Mouse (Mus musculus): ENCODE measurements around the gene Pde5a. TPM values are rescaled to one million over a fixed set of nuclear protein-coding genes. Genes with fewer than 3 reads are reported as not detected.

The Pde5a gene
- polyA plus RNA-seq (2015; fragmentation: Nextera tagmentation; extraction: Ambion mirVana), result 0.69 and 0.83 TPM in 2 replicates

GRCm38 (mm10) chr3:122728852-122729600, at the start of gene Pde5a:
TSS of gene Pde5a (plus strand) at chr3:122728947.
- under 1% methylated on average over 49 of the region's 49 CpGs for WGBS (ENCODE audit: insufficient replicate concordance)
- no peaks in the 10 kb centered on the region for H3K4me1 ChIP-seq (ENCODE audit: control insufficient read depth, low read depth, low read length)

GRCm38 (mm10) chr3:122680851-122681250, 47.9 kb upstream of the Pde5a start:
- 67% methylated on average over 3 of the region's 3 CpGs for WGBS (ENCODE audit: insufficient replicate concordance)
- no peak overlapping the region for H3K4me2 ChIP-seq (ENCODE audit: low read depth, low read length)
- no peak overlapping the region for H3K9ac ChIP-seq (ENCODE audit: low read depth, low read length)
- no peak for ATAC-seq (ENCODE audit: low read depth)
- no peak overlapping the region for H3K4me3 ChIP-seq (ENCODE audit: low read depth, low read length)
- no peaks in the 10 kb centered on the region for H3K4me1 ChIP-seq (ENCODE audit: control insufficient read depth, low read depth, low read length)
- H3K36me3 ChIP-seq (ENCODE audit: control insufficient read depth, insufficient read depth), result no peaks in the 10 kb centered on the region
- no peaks in the 10 kb centered on the region; the same call in 1 of the 2 replicates for H3K9me3 ChIP-seq (replicated peaks; ENCODE audit: control insufficient read depth, low read length)
- no peaks in the 10 kb centered on the region for H3K27me3 ChIP-seq (ENCODE audit: control insufficient read depth, insufficient read depth, low read depth, low read length)
- no peak overlapping the region for H3K27ac ChIP-seq (ENCODE audit: low read length)

More at GRCm38 (mm10) chr3:122728852-122729600, at the start of gene Pde5a:
- no peaks in the 10 kb centered on the region for H3K9me3 ChIP-seq (replicated peaks; ENCODE audit: control insufficient read depth, low read length)
- peak within 1 kb of the TSS; percentile 34; the same call in 1 of the 2 replicates for H3K27ac ChIP-seq (ENCODE audit: low read length)
- H3K36me3 ChIP-seq (ENCODE audit: control insufficient read depth, insufficient read depth), result no peaks in the 10 kb centered on the region
- H3K4me2 ChIP-seq (ENCODE audit: low read depth, low read length), result peak within 1 kb of the TSS; percentile 75
- ATAC-seq (ENCODE audit: low read depth), result peak; percentile 57
- H3K27me3 ChIP-seq (ENCODE audit: control insufficient read depth, insufficient read depth, low read depth, low read length), result peaks cover 24% of the 10 kb centered on the region
- peak within 1 kb of the TSS; percentile 48 for H3K9ac ChIP-seq (ENCODE audit: low read depth, low read length)
- peak within 1 kb of the TSS; percentile 64 for H3K4me3 ChIP-seq (ENCODE audit: low read depth, low read length)

- H3K4me1 ChIP-seq (ENCODE audit: control insufficient read depth, low read depth, low read length), result no peaks in the 10 kb centered on the region
- 65% methylated on average over 4 of the region's 4 CpGs for WGBS (ENCODE audit: insufficient replicate concordance)
- ATAC-seq (ENCODE audit: low read depth), result no peak
Observed at GRCm38 (mm10) chr3:122682352-122682751, 46.4 kb upstream of the Pde5a start.

GRCm38 (mm10) chr3:122684832-122685231, 43.9 kb upstream of the Pde5a start:
- Histone ChIP-seq H3K4me2 (ENCODE audit: low read depth, low read length) (no peak overlapping the region), H3K27me3 (ENCODE audit: control insufficient read depth, insufficient read depth, low read depth, low read length) (no peaks in the 10 kb centered on the region), H3K4me1 (ENCODE audit: control insufficient read depth, low read depth, low read length) (no peaks in the 10 kb centered on the region), H3K9me3 (replicated peaks; ENCODE audit: control insufficient read depth, low read length) (no peaks in the 10 kb centered on the region), H3K9ac (ENCODE audit: low read depth, low read length) (no peak overlapping the region), H3K27ac (ENCODE audit: low read length) (no peak overlapping the region), H3K36me3 (ENCODE audit: control insufficient read depth, insufficient read depth) (no peaks in the 10 kb centered on the region), H3K4me3 (ENCODE audit: low read depth, low read length) (no peak overlapping the region)
- WGBS (ENCODE audit: insufficient replicate concordance), result 62% methylated on average over 7 of the region's 7 CpGs
- no peak for ATAC-seq (ENCODE audit: low read depth)

More at GRCm38 (mm10) chr3:122682352-122682751, 46.4 kb upstream of the Pde5a start:
- Histone ChIP-seq H3K27me3 (ENCODE audit: control insufficient read depth, insufficient read depth, low read depth, low read length) (no peaks in the 10 kb centered on the region), H3K9ac (ENCODE audit: low read depth, low read length) (no peak overlapping the region), H3K27ac (ENCODE audit: low read length) (no peak overlapping the region), H3K4me3 (ENCODE audit: low read depth, low read length) (no peak overlapping the region), H3K4me2 (ENCODE audit: low read depth, low read length) (no peak overlapping the region), H3K36me3 (ENCODE audit: control insufficient read depth, insufficient read depth) (no peaks in the 10 kb centered on the region), H3K9me3 (replicated peaks; ENCODE audit: control insufficient read depth, low read length) (no peaks in the 10 kb centered on the region; the same call in 1 of the 2 replicates)

GRCm38 (mm10) chr3:122693039-122693438, 35.7 kb upstream of the Pde5a start:
- no peaks in the 10 kb centered on the region for H3K27me3 ChIP-seq (ENCODE audit: control insufficient read depth, insufficient read depth, low read depth, low read length)
- no peak overlapping the region for H3K27ac ChIP-seq (ENCODE audit: low read length)
- no peaks in the 10 kb centered on the region for H3K36me3 ChIP-seq (ENCODE audit: control insufficient read depth, insufficient read depth)
- no peaks in the 10 kb centered on the region for H3K4me1 ChIP-seq (ENCODE audit: control insufficient read depth, low read depth, low read length)
- H3K4me3 ChIP-seq (ENCODE audit: low read depth, low read length), result no peak overlapping the region
- H3K4me2 ChIP-seq (ENCODE audit: low read depth, low read length), result no peak overlapping the region
- H3K9ac ChIP-seq (ENCODE audit: low read depth, low read length), result no peak overlapping the region
- no peak for ATAC-seq (ENCODE audit: low read depth)
- no peaks in the 10 kb centered on the region for H3K9me3 ChIP-seq (replicated peaks; ENCODE audit: control insufficient read depth, low read length)
- WGBS (ENCODE audit: insufficient replicate concordance), result 32% methylated on average over 3 of the region's 3 CpGs

GRCm38 (mm10) chr3:122695870-122696269, 32.9 kb upstream of the Pde5a start:
- Histone ChIP-seq H3K36me3 (ENCODE audit: control insufficient read depth, insufficient read depth) (no peaks in the 10 kb centered on the region), H3K4me3 (ENCODE audit: low read depth, low read length) (no peak overlapping the region), H3K4me2 (ENCODE audit: low read depth, low read length) (no peak overlapping the region), H3K9ac (ENCODE audit: low read depth, low read length) (no peak overlapping the region), H3K9me3 (replicated peaks; ENCODE audit: control insufficient read depth, low read length) (no peaks in the 10 kb centered on the region), H3K27me3 (ENCODE audit: control insufficient read depth, insufficient read depth, low read depth, low read length) (no peaks in the 10 kb centered on the region), H3K27ac (ENCODE audit: low read length) (no peak overlapping the region), H3K4me1 (ENCODE audit: control insufficient read depth, low read depth, low read length) (no peaks in the 10 kb centered on the region)
- no peak for ATAC-seq (ENCODE audit: low read depth)
- 48% methylated on average over 3 of the region's 3 CpGs for WGBS (ENCODE audit: insufficient replicate concordance)

- Histone ChIP-seq H3K4me1 (ENCODE audit: control insufficient read depth, low read depth, low read length) (no peaks in the 10 kb centered on the region), H3K27me3 (ENCODE audit: control insufficient read depth, insufficient read depth, low read depth, low read length) (no peaks in the 10 kb centered on the region), H3K9me3 (replicated peaks; ENCODE audit: control insufficient read depth, low read length) (no peaks in the 10 kb centered on the region), H3K27ac (ENCODE audit: low read length) (no peak overlapping the region), H3K4me3 (ENCODE audit: low read depth, low read length) (no peak overlapping the region), H3K36me3 (ENCODE audit: control insufficient read depth, insufficient read depth) (no peaks in the 10 kb centered on the region), H3K4me2 (ENCODE audit: low read depth, low read length) (no peak overlapping the region), H3K9ac (ENCODE audit: low read depth, low read length) (no peak overlapping the region)
- ATAC-seq (ENCODE audit: low read depth), result no peak
- 54% methylated on average over 4 of the region's 4 CpGs for WGBS (ENCODE audit: insufficient replicate concordance)
Observed at GRCm38 (mm10) chr3:122696672-122697071, 32.1 kb upstream of the Pde5a start.

- ATAC-seq (ENCODE audit: low read depth), result peak; percentile 54
- Histone ChIP-seq H3K9me3 (replicated peaks; ENCODE audit: control insufficient read depth, low read length) (no peaks in the 10 kb centered on the region), H3K4me2 (ENCODE audit: low read depth, low read length) (no peak overlapping the region), H3K4me3 (ENCODE audit: low read depth, low read length) (no peak overlapping the region), H3K27me3 (ENCODE audit: control insufficient read depth, insufficient read depth, low read depth, low read length) (no peaks in the 10 kb centered on the region), H3K27ac (ENCODE audit: low read length) (no peak overlapping the region), H3K36me3 (ENCODE audit: control insufficient read depth, insufficient read depth) (no peaks in the 10 kb centered on the region), H3K9ac (ENCODE audit: low read depth, low read length) (no peak overlapping the region), H3K4me1 (ENCODE audit: control insufficient read depth, low read depth, low read length) (no peaks in the 10 kb centered on the region)
- 13% methylated on average over 6 of the region's 6 CpGs for WGBS (ENCODE audit: insufficient replicate concordance)
Observed at GRCm38 (mm10) chr3:122704209-122704608, 24.5 kb upstream of the Pde5a start.

- 78% methylated on average over 7 of the region's 7 CpGs for WGBS (ENCODE audit: insufficient replicate concordance)
- no peaks in the 10 kb centered on the region for H3K4me1 ChIP-seq (ENCODE audit: control insufficient read depth, low read depth, low read length)
- H3K36me3 ChIP-seq (ENCODE audit: control insufficient read depth, insufficient read depth), result no peaks in the 10 kb centered on the region
- no peak overlapping the region for H3K4me3 ChIP-seq (ENCODE audit: low read depth, low read length)
- no peak overlapping the region for H3K9ac ChIP-seq (ENCODE audit: low read depth, low read length)
- no peak for ATAC-seq (ENCODE audit: low read depth)
- H3K4me2 ChIP-seq (ENCODE audit: low read depth, low read length), result no peak overlapping the region
- no peak overlapping the region for H3K27ac ChIP-seq (ENCODE audit: low read length)
- no peaks in the 10 kb centered on the region for H3K27me3 ChIP-seq (ENCODE audit: control insufficient read depth, insufficient read depth, low read depth, low read length)
- no peaks in the 10 kb centered on the region for H3K9me3 ChIP-seq (replicated peaks; ENCODE audit: control insufficient read depth, low read length)
Observed at GRCm38 (mm10) chr3:122705246-122705645, 23.5 kb upstream of the Pde5a start.

All from liver, embryonic 16.5 days (tissue).